Mouse (Mus musculus): ENCODE results near the gene Asb13. TPM values are rescaled to one million over a fixed set of nuclear protein-coding genes. Genes with fewer than 3 reads are reported as not detected.

The Asb13 gene
- 6.8 and 8.2 TPM in 2 replicates for polyA plus RNA-seq (2015; fragmentation: Nextera tagmentation; extraction: Ambion mirVana)

DNA sequence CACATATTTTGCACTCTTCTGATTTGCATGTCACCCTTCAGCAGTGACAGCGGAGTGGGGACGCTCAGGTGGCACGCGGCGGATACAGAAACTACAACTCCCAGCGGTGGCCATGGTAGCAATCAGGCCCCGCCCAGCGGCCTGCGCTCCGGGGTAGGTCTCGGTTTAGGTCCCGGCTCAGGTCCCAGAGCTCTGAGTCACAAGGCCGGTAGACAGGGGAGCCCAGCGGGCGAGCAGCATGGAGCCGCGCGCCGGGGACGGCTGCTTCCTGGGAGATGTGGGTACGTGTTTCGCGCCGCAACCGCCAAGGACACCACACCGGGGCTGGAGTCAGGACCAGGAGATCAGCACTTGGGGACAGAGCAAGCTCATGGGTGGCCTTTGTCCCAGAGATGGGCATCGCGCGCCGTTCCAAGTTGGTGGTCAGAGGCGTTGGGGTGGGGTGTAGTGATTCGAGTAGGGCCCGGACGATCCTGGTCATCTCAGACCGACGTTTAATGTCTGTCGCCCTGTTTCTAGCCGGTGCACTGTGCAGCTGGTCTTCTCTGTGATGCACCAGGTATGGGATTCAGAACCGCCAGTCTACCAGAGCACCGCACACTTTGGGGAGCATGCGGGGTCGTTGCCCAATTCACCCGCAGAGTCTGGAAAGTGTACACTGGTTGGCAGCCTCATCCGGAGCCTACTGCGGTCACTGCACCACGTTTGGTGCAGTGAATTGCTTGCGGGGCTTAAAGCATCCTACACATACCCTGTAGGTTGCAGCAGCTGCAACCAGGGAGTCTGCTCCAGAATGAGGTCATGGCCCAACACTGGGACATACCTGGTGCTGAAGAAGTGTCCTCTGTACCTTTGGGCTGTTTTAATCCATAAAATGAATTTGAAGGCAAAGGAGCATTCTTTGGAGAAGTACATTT lies at the start of gene Asb13:
Gene Asb13, plus strand, starts transcription at position 138 of the 917 bp plus-strand sequence.

GRCm38 (mm10) chr13:3610795-3611438 lies 22.9 kb upstream of the Asb13 start, which contains the start of gene Fam208b:
TSS of gene Fam208b (minus strand) at chr13:3611108.

Other genes starting within 250 kb of the Asb13 start
- 268 and 333 TPM in 2 replicates for gene Gdi2, start 96.0 kb upstream of the Asb13 start, polyA plus RNA-seq (2015; fragmentation: Nextera tagmentation; extraction: Ambion mirVana)
- gene Fam208b, start 22.9 kb upstream of the Asb13 start, polyA plus RNA-seq (2015; fragmentation: Nextera tagmentation; extraction: Ambion mirVana), result 3.3 and 6.6 TPM in 2 replicates
- gene Calml3, start 170.3 kb downstream of the Asb13 start, polyA plus RNA-seq (2015; fragmentation: Nextera tagmentation; extraction: Ambion mirVana), result 0.22 TPM in 1 of 2 replicates, not detected in the other
- 0.40 and 2.4 TPM in 2 replicates for gene Calm4, start 203.7 kb downstream of the Asb13 start, polyA plus RNA-seq (2015; fragmentation: Nextera tagmentation; extraction: Ambion mirVana)
- 0.58 TPM in 1 of 2 replicates, not detected in the other for gene Calm5, start 220.1 kb downstream of the Asb13 start, polyA plus RNA-seq (2015; fragmentation: Nextera tagmentation; extraction: Ambion mirVana)